Mouse (Mus musculus) kidney, embryonic 16.5 days (tissue): Measurements from ENCODE around the gene Cxcl3. TPM values are rescaled to one million over a fixed set of nuclear protein-coding genes. Genes with fewer than 3 reads are reported as not detected.

Experiments used
- ATAC-seq: fragments of 200-750 bp; cut with Nextera tagmentation; 2 replicates; pipeline ENCODE4 v1.8.0; 2017; ENCODE audit warnings: moderate TSS enrichment; ENCODE audit not compliant: low FRiP score, low TSS enrichment
- H3K27ac ChIP-seq: fragments of 300-500 bp; sonication (generic); 2 replicates; pipeline ENCODE4 v1.5.1; 2014; ENCODE audit warnings: low read length
- H3K27me3 ChIP-seq: fragments of 300-500 bp; sonication (generic); 2 replicates; pipeline ENCODE4 v1.6.1; 2014; ENCODE audit warnings: low read length, control low read depth, mixed read lengths; ENCODE audit not compliant: insufficient read depth
- H3K36me3 ChIP-seq: fragments of 300-500 bp; sonication (generic); 2 replicates; pipeline ENCODE4 v1.6.1; 2014; ENCODE audit warnings: low read length, control low read depth, mixed read lengths; ENCODE audit not compliant: insufficient read depth
- H3K4me1 ChIP-seq: fragments of 300-500 bp; sonication (generic); 2 replicates; pipeline ENCODE4 v1.6.1; 2014; ENCODE audit warnings: low read length, control low read depth, mixed read lengths; ENCODE audit not compliant: insufficient read depth
- H3K4me2 ChIP-seq: fragments of 300-500 bp; sonication (generic); replicated peaks from 2 replicates; pipeline ENCODE4 v1.6.1; 2014; ENCODE audit warnings: low read depth, low read length
- H3K4me3 ChIP-seq: fragments of 300-500 bp; sonication (generic); 2 replicates; pipeline ENCODE4 v1.5.1; 2014; ENCODE audit warnings: mild to moderate bottlenecking, low read length
- H3K9ac ChIP-seq: fragments of 300-500 bp; sonication (generic); replicated peaks from 2 replicates; pipeline ENCODE4 v1.6.1; 2014; ENCODE audit warnings: low read length
- H3K9me3 ChIP-seq: fragments of 300-500 bp; sonication (generic); 2 replicates; pipeline ENCODE4 v1.6.1; 2016; ENCODE audit warnings: low read length, control low read depth
- WGBS: fragments of 180-500 bp; shearing (Covaris S2); extraction: QIAGEN DNeasy Blood & Tissue Kit; methylation state at CpG from one replicate; pipeline ENCODE4 v1.1.7; 2014; 5-methylcytosine and 5-hydroxymethylcytosine counted together
- microRNA-seq: library from miRNA; unstranded; fragments of <30 nt; microRNA quantifications from one replicate; pipeline ENCODE4, GENCODE M21; 2016
- polyA plus RNA-seq: library from polyadenylated mRNA; unstranded; fragments of >200 nt; fragmentation: Nextera tagmentation; extraction: Ambion mirVana; gene quantifications from 2 replicates; pipeline ENCODE4 v1.2.1, GENCODE M21; 2015

Gene Cxcl3
- polyA plus RNA-seq, 1 experiment from 2014 or later: not detected

- Histone ChIP-seq H3K4me2 (no peak overlapping the region), H3K27ac (no peak overlapping the region), H3K4me1 (no peaks in the 10 kb centered on the region), H3K4me3 (no peak overlapping the region), H3K27me3 (no peaks in the 10 kb centered on the region), H3K36me3 (no peaks in the 10 kb centered on the region), H3K9ac (no peak overlapping the region), H3K9me3 (no peaks in the 10 kb centered on the region)
- WGBS: 93% methylated on average over 8 of the region's 8 CpGs
- ATAC-seq: no peak
Measured at GRCm38 (mm10) chr5:90832768-90833388, 47.0 kb downstream of the Cxcl3 start.

GRCm38 (mm10) chr5:90834436-90834835 lies 48.5 kb downstream of the Cxcl3 start:
- H3K27me3 ChIP-seq: no peaks in the 10 kb centered on the region
- no peak for ATAC-seq
- no peak overlapping the region for H3K4me3 ChIP-seq
- no peak overlapping the region for H3K4me2 ChIP-seq
- WGBS: 81% methylated on average over 4 of the region's 4 CpGs
- no peak overlapping the region for H3K27ac ChIP-seq
- no peaks in the 10 kb centered on the region for H3K9me3 ChIP-seq
- no peak overlapping the region for H3K9ac ChIP-seq
- no peaks in the 10 kb centered on the region for H3K4me1 ChIP-seq
- no peaks in the 10 kb centered on the region for H3K36me3 ChIP-seq

DNA sequence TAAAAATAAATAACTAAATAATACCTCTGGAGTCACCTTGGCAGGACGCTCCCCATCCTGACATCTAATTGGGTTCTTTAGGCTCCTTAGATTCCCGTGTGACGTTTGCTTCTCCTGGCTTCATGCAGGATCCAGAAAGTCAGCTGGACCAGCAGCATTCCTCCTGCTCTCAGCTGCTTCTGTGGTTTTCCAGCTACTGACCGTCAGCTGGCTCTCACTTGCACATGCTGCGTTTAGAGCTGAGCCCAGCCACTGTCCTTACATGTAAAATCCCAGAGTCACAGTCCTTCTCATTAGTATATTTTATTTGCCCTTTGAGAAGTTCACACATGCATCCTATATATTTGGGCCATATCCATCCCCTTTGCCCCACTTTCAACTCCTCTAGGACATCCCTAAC lies 52.7 kb downstream of the Cxcl3 start:
- H3K4me1 ChIP-seq: no peaks in the 10 kb centered on the region
- 76% methylated on average over 5 of the region's 5 CpGs for WGBS

More for the DNA sequence above, 52.7 kb downstream of the Cxcl3 start:
- no peak overlapping the region for H3K9ac ChIP-seq
- H3K27ac ChIP-seq: no peak overlapping the region
- H3K4me3 ChIP-seq: no peak overlapping the region
- no peaks in the 10 kb centered on the region for H3K36me3 ChIP-seq
- no peak for ATAC-seq
- no peak overlapping the region for H3K4me2 ChIP-seq
- no peaks in the 10 kb centered on the region for H3K27me3 ChIP-seq
- H3K9me3 ChIP-seq: no peaks in the 10 kb centered on the region

Small RNA genes lying within 50 kb of the gene (microRNA-seq; reads per million reads assigned to microRNA genes)
- gene Gm24322: not detected

Other genes starting within 250 kb of the Cxcl3 start
- 0.35 and 0.39 TPM in 2 replicates for gene 5830473C10Rik, start 225.0 kb upstream of the Cxcl3 start, polyA plus RNA-seq
- gene Rassf6, start 145.4 kb upstream of the Cxcl3 start, polyA plus RNA-seq: 18.1 and 18.9 TPM in 2 replicates
- gene Cxcl5, start 26.7 kb upstream of the Cxcl3 start, polyA plus RNA-seq: 0.14 TPM in 1 of 2 replicates, not detected in the other
- 1.5 and 1.9 TPM in 2 replicates for gene Ppbp, start 17.6 kb upstream of the Cxcl3 start, polyA plus RNA-seq
- gene Pf4, start 13.7 kb upstream of the Cxcl3 start, polyA plus RNA-seq: 39.7 and 44.8 TPM in 2 replicates
- gene Cxcl15, start 8.4 kb downstream of the Cxcl3 start, polyA plus RNA-seq: 0.61 TPM in 1 of 2 replicates, not detected in the other
- 0.75 and 1.5 TPM in 2 replicates for gene Cxcl1, start 105.1 kb downstream of the Cxcl3 start, polyA plus RNA-seq
- 0.10 TPM in 1 of 2 replicates, not detected in the other for gene Cxcl2, start 117.8 kb downstream of the Cxcl3 start, polyA plus RNA-seq
- 40.0 and 41.5 TPM in 2 replicates for gene Mthfd2l, start 145.0 kb downstream of the Cxcl3 start, polyA plus RNA-seq
- 0.09 and 0.11 TPM in 2 replicates for gene Epgn, start 241.4 kb downstream of the Cxcl3 start, polyA plus RNA-seq